Mouse (Mus musculus): ENCODE measurements at regions not wholly inside any gene's neighbourhood (a gene's known extent, or its start where the extent isn't known, plus 50 kb on each side); places are given as distances from the start of the nearest gene placed in this dataset.

DNA sequence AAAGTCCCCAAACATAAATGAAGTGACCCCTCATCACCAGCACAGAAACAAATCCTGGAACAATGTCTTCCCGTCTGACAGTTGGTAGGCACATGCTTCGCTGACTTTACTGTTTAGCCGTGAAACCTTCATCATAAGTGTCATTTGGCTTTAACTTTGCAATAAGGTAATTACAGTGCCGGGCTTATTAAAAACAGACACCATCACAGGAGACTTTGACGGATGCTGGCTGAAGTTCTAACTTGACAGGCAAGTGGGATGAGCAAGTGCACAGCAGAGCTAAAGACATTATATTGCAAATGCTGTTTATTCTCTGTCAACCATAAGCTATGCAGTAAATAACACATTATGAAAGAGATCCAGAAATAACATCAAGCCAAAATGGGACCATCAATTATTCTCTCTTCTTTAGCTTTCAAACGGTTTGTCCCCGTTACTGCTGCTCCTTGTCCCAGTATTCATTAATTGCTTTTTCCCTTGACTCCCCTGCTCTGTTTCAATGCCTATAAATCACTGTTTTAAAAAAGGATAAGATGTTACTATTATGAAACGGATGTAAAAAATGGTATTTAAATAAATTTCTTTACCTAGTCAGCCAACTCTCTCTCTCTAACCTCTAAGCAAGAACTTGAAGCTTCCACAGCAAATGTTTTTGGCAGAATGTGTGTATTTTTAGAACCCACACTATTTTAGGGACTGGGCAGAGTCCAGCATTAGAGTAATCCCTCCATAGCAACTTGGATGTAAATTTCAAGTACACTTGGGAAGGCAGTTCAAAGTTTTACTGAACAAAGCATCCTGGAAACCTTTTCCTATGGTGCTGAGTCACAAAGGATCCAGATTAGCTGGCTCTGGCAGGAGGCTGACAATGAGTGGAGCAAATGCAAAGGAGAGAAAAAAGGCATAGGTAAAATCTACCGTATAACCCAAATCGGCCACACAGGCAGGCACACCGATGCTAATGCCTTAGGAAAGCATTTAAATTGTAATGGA is 464.4 kb downstream of the Rps29 start:
- no peak for DNase-seq (ENCODE audit: low spot score in 2 of 2)

DNA sequence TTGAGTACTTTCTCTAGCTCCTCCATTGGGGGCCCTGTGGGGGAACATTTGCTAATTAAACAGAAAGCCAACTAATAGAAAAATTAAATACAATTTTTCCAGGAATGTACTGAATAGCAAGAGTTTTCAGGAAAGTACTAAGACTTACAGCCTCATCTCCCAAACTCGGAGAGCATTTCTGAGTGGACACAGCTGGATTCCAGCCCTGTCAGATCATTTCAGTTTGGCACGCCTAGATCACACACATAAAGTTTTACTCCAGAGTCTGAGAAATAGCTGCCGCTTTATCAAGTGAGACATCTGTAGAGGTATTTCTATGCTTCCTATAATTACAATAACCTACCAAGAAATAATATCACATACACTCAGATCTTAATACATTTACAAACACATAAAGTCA is 470.7 kb downstream of the Rps29 start:
- DNase-seq (ENCODE audit: low spot score in 2 of 2): no peak

DNA sequence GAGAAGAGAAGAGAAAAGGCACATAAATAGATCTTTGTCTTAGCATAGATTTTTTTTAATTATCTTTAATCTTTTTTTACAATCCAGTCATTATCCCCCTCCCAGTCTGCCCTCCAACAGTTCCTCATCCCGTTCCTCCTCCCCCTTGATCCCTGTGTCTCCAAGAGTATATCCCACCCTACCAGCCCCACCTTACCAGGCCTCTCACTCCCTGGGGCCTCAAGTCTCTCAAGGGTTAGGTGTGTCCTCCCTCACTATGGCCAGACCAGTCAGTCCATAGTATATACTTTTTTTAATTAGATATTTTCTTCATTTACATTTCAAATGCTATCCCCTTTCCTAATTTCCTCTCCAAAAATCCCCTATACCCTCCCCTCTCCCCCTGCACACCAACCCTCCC is 475.1 kb downstream of the Rps29 start:
- no peak for DNase-seq (ENCODE audit: low spot score in 2 of 2)

DNA sequence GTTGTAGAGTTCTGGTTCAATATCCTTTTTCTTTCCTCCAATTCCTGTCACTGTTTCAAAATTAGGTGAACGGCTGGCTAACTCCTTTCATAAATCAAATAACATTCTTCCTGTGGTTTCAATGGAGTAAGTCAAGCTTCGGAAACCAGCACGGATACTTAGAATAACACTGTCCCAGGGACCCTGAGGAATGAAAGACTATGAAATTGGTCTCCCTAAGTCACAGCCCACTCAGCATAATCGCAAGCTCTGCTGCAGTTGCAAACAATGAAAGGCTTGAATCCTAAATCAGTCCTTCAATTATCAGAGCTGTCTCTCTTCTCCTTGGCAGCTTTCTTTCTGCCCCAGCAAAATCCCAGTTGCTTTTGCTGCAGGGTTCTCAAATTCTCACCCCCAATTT is 475.8 kb downstream of the Rps29 start:
- no peak for DNase-seq (ENCODE audit: low spot score in 2 of 2)

DNA sequence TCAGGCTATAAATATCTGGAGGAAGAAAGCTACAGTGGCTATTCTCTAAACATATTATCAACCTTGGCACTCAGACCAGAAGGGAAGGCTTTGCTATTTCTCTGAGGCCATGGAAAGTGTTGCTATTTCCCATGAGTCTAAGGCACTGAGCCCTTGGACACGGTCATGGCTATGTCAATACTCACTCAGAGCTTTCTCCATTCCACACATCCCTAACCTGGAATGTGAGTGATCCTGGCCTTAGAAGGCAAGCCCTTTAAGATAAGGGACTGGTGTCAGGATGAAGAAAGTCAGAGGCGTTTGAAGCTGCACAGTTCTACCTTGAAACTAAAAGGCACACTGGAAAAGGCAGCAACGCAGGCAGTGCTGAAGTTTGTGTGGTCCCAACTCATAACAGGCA is 478.3 kb downstream of the Rps29 start:
- DNase-seq (ENCODE audit: low spot score in 2 of 2): no peak

DNA sequence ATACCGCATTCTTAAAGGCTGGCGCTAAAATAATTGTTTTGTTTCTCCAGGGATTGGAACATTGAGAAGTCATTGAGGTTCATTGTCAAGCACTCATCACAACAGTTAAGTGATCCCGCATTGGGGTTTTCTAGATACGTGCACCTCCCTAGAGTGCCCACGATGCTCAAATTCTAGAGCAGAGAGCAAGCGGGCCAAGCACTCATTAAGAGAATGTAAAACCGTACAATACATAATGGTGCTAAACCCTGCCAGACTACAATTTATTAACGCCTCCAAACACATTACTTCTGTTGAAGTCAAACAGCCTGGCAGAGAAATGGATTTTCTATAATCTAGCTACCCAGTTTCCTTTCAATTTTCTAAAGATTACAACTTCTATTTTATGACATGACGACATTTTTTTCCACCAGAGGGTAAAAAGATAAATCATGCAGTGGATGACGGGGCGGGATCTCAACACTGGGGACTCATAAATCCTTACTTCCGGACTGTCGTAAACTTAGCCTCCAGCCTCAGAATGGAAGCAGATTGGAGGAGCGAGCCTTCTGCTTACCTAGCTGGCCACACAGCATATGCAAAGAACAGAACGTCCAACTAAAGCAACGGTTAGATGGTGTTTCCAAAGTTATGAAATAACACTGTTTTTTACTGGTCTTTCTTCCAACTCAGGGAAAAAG is 482.8 kb downstream of the Rps29 start:
- DNase-seq (ENCODE audit: low spot score in 2 of 2): no peak

DNA sequence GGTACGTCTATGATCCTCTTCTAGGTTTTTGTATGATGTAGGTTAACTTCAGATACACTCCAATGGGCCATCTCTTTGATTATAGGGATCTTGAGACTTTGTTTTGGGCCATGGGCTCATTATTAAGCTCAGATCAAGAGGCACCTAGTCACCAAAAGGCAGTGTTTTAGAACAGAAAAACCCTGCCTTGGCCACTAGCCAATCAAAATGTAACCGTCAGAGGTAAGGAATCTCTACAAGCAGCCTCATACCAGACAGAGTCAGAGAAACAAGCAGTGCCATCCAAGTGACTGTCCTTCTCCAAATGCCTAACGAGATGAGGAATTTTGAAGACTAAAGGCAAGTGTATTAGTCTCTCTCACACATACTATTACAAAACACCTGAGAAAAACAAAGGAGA is 487.0 kb downstream of the Rps29 start:
- DNase-seq (ENCODE audit: low spot score in 2 of 2): no peak

DNA sequence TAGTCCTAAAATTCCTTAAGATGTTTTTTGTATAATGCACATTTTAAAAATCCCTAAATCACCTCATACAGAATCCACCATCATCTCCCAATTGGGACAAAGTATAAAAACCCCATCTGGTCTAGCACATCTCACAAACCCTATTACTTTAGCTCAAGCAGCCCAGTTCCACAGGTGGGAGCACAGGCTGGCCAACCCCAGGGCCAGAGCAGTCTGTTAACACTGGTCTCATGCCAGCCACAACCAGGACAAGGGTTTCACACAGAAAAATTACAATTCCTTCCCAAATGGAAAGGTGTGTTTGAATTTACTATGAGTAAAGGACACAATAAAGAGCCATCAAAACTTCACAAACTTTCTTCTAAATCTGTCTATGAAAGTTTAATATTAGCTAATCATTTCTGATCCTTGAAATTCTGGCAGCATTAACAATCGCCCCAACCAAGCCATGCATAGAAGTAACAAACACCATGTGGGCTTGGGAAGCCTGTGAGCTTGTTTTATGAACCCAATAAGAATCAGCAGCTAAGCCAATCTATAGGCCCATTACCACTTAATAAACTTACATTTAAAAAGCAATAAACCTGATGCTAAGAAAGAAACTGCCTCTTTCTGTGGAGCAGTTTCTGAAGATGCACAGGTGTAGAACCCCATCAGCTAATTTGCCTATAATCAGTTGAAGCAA is 512.9 kb downstream of the Rps29 start:
- no peak for DNase-seq (ENCODE audit: low spot score in 2 of 2)

DNA sequence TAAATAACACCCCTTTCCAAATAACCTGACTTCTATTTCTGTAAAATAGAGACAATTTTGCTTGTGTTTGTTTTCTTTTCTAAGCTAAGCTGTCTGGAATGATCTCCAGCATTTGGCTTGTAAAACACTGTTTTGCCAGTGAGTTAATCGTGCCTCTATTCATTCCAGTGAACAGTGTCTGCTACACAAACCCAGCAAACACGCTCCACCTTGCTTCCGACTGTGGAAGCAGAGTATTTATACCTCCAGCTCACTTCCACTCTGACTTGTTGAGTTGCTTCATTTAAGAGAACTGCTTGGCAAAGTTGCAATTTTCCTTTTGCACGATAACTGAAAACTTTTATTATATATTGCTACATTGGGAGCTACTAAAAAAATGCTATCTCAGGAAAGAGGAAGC is 515.3 kb downstream of the Rps29 start:
- DNase-seq (ENCODE audit: low spot score in 2 of 2): no peak

DNA sequence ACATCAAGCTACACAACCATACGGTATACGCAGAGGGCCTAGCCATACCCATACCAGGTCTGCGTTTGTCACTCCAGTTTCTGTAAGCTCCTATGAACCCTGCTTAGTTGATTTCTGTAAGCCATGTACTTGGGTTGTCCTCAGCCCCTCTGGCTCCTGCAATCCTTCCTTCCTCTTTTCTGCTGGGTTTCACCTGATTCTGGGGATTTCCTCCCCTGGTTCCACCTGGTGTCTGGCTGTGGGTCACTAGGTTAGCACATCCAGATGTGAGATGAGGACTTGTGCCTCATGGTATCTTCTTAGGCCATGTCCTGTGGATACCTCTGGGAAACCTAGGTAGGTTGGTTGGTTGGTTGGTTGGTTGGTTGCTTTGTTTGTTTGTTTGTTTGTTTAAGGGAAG is 526.5 kb downstream of the Rps29 start:
- DNase-seq (ENCODE audit: low spot score in 2 of 2): no peak

DNA sequence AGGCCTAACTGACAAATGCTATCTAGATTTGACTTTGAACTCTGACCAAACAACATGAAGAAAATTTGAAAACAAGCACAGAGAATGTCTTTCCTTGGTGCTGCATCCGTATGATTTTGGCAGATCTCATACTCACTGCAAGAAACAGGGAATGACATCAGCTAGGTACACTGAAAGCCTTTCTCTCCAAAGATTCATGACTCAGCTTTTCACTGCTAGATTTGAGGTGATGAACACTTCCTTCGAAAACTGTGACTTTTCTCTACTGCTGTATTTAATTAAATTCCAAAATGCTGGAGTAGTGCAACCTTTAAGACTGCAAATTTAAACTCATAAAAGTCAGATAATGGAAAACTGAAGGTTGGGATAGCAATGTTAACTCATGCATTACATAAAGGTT is 540.6 kb downstream of the Rps29 start:
- no peak for DNase-seq (ENCODE audit: low spot score in 2 of 2)

DNA sequence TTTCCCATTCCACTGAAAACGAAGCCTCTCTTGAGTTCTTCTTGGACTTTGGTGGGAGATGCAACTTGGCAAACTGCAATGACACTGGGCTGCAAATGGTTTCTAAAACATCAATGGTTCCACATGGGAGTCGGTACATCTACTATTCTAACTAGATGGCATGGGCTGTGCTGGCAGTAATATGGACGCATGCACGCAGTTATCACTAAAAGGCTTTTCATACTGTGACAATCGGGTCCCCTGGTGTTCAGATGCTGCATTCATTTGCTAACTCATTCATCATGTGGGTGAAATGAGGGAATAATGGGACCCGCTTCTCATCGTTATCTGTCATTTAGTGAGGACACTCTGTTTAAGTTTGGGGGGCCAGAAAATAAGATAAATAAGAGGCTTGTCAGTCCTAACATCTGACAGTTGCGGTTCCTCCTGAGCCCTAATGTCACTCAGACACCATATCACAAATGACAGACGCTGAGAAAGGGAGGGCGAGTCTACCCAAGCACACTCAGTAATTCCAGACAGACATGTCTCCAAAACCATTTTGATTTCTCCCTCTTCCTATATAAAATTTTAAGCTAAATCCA is 553.5 kb downstream of the Rps29 start:
- no peak for DNase-seq (ENCODE audit: low spot score in 2 of 2)

DNA sequence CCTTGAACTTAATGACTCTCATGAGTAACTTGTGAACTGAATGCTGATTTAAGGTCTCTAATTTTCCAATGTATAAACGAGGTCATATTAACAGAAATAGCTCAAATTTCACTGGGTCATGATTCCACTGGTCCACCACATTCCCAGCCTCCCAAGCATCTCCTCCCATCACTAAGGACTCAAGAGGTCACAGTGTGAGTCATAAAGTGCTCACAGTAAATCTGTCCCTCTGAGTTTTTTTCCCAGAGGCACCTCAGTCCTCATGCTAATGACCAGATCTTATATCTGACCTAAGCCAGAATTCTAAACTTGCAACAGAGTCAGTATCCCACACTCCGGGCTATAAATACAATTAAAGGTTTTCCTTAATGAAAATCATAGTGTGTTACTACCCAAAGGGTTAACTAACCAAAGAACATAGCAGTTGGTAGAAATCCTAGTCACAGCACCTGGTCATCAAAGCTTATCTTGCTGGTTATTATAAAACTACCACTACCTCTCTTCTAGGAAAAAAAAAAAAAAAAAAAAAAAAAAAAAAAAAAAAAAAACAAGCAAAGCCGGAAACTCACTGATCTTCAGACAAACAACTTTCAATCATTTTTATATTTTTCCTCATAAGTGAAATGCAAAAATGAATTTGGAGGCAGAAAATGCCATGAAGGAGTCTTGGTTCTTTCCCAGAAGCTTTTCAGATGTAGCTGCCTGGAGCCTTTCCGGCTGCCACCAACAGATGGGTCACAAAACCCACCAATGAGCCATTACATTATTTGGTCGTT is 554.3 kb downstream of the Rps29 start:
- DNase-seq (ENCODE audit: low spot score in 2 of 2): no peak

DNA sequence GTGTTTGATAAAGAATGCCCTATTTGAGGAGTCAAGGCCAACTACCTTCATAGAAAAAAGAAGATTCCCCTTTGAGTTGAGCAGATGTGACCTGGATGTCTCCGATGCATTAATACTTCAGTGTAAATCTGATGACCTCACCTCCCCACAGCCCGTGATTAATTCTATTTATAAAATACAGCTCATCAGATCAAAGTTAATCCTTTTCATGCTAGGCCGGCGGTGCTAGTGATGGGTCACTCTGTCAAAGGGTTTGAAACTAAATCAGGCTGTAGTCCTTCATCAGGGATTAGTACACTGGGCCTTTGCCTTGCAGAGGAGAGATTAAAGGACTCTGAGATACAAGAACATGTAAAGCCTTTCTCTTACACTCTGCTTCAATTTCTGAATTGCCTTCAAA is 556.3 kb downstream of the Rps29 start:
- DNase-seq (ENCODE audit: low spot score in 2 of 2): no peak

DNA sequence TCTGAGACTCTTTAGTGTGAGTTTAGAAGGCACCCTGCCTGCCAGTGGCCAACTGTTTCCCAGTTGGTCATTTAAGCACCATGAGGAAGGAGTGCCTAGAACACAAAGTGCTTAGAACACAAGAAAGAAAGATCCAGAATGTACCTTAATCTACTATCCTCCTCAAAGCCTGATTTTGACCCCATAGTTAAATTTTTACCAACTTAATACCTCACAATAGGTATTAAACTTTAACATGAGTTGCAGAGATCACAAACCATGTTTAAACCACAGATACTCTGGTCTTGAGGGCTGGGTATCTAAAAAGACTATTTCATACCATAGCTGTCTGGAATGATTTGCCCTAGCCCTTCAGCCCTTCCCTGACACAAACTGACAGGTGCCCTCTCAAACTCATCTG is 557.6 kb downstream of the Rps29 start:
- no peak for DNase-seq (ENCODE audit: low spot score in 2 of 2)

DNA sequence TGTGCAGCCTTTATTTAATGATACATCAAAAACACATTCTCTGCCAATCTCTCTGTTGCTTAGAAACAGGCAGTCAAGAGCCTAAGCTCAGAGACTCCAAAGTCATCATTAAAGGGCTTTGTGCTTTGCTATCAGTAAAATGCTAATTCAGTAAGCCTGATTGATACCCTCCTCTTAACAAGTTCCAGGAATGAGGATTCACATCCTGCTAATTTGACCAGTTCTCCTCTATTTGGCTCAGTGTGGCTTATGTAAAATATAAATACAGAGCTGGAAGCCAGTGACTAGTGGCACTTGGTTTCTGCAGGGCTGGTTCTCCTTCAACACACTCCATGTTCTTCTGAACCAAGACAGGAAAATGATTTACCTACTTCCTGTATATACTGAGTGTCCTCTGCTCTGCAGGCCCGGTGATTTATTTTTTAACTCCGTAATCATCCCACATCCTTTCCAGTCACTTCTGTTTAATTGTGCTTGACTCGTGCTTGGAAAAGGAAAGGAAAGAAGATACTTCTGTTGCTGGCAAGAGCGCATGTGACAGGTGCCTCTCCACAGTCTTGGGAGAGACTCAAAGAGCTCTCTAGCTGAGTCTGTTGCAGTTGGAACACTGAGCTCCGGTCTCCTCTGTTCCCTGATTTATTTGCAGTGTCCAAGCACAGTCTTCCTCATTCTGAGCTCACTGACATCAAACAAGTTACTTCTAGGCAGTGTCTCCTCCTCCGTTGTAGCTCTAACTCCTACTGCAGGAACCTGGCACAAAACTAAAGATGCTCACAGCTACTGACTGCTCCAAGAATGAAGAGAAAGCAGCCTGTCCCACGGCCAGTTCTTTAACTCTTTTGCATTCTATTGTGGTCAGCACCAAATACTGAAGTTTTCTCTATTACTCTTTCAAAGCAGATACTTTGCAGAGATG is 559.0 kb downstream of the Rps29 start:
- no peak for DNase-seq (ENCODE audit: low spot score in 2 of 2)

DNA sequence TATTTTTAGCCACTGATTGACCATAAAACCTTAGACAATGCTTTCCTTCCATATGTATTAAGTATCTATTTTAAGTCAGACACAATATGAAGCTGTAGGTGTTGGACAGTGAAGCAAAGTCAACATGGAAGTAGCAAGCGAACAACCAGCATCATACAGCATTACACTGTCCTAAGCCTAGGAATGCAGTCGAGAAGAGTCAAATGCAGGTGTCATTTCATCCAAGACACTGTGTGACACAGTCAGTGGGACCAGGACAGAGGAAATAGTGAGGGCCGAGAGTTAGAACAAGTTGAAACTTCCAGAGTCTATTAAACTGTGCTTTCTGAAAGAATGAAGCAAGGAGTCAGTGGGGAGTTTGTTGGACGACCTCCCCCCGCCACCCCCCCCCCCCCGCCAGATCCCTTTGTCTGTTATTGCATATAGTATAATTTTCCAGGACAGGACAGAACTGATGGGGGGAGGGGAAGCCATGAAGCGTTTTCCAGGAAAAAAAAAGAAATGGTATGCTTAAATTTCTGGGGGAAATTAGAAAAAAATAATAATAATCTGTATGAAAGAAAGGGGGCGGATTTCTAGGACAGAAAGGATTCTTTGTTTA is 559.9 kb downstream of the Rps29 start:
- no peak for DNase-seq (ENCODE audit: low spot score in 2 of 2)

DNA sequence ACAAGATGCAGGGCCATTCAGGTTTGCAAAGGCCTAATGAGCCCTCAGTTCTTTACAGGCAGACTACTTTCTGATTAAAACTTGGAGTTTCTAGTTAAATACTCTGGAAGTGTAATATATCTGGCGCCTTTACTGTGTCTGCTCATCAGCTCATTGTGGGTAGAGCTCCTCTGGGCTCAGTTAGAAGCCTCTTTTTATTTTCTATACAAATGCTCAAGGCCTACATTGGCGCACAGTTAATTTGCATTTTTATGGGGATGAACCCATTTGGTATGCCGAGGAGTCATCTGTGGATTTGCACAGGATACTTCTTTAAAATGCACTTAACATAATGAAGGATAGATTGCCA is 573.5 kb downstream of the Rps29 start:
- no peak for DNase-seq (ENCODE audit: low spot score in 2 of 2)

DNA sequence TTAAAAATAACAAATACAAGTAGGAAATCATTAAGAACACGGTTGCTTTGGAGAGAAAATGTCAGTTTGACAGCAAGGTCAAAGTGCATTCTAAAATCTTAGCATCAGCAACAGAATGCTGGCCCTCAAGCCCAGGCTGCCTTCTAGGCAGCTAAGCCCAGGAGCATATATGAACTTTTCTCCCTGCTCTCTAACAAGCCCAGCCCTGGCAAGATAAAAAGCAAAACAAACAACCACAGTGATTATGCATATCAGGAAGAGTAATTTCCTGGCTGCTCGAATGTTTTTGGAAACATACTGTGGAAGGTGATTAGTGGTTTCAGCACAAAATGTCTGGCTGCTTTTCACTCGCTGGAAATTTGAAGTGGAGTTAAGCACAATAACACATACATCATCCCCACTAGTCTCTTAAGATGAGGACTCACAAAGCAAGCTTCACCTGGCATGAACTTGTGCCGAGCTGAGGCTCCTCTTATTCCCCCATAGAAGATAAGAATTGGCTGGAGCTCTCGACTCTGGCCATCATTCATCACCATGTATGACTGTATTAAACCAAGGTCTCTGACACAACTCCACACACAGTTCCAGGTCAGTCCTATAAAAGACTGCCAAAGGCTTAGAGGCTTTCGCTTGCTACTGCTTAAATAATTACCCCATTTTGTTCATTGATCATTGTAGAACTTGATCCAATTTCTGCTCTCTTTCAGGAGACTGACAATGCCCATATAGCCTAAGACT is 574.0 kb downstream of the Rps29 start:
- DNase-seq (ENCODE audit: low spot score in 2 of 2): peak in 1 of 2 experiments; percentile 4
